In genomic region chr6:31161445-31162340, GRCm38 (mm10) we compare ENCODE assay signal across 28 mouse cellular contexts.
A peak's percentile ranks its signal among the peaks of the same experiment; 100 is the strongest.
DNase-seq lines count a peak whose midpoint lies in the region; ATAC-seq and TF ChIP-seq lines count a peak whose summit lies in the region.
"Had no signal": no experiment of that assay in that cellular context is flagged by ENCODE, and none has a peak within 500 bp of the region (broad histone marks: within the 10 kb centered on the region; RNA-seq: fewer than 3 reads in every experiment).

No protein-coding gene starts in this region.

- no peak overlapping the region for H3K27ac ChIP-seq in forebrain, embryonic 15.5 days (replicated peaks)
- no peak overlapping the region for H3K27ac ChIP-seq in forebrain, embryonic 10.5 days
- H3K27ac ChIP-seq in hindbrain, postnatal 0 days = no peak overlapping the region
- H3K27ac ChIP-seq in hindbrain, embryonic 12.5 days = no peak overlapping the region
- H3K27ac ChIP-seq: embryonic facial prominence, embryonic 12.5 days; kidney, postnatal 0 days; limb, embryonic 10.5 days; limb, embryonic 15.5 days; liver, embryonic 13.5 days; midbrain, embryonic 13.5 days had no signal

- no peaks in the 10 kb centered on the region for H3K36me3 ChIP-seq in forebrain, embryonic 15.5 days
- H3K36me3 ChIP-seq in forebrain, embryonic 10.5 days (replicated peaks) = no peaks in the 10 kb centered on the region
- H3K36me3 ChIP-seq in hindbrain, postnatal 0 days (ENCODE audit: insufficient read depth, low read length) = no peaks in the 10 kb centered on the region
- H3K36me3 ChIP-seq in hindbrain, embryonic 12.5 days = no peaks in the 10 kb centered on the region
- H3K36me3 ChIP-seq: embryonic facial prominence, embryonic 12.5 days; limb, embryonic 10.5 days; limb, embryonic 15.5 days; liver, embryonic 13.5 days; midbrain, embryonic 13.5 days had no signal

- DNase-seq in forebrain, embryonic 10.5 days (ENCODE audit: extremely low spot score, low spot score) = no peak
- DNase-seq in hindbrain, postnatal 0 days (ENCODE audit: low spot score) = peak; percentile 21
- peak; percentile 21 for DNase-seq in retina, postnatal 1 day
- no peak for DNase-seq in retina, embryonic 14.5 days (ENCODE audit: low spot score)
- DNase-seq in adrenal gland, postnatal 25 days = no peak
- DNase-seq: adrenal gland, adult 2 months; cerebellum, adult 8-10 months; gastrocnemius, postnatal 14 days; kidney, adult 8-10 months; kidney, postnatal 4 days; layer of hippocampus, adult 9-11 months; liver, embryonic 13.5 days; lung, embryonic 14.5 days; lung, postnatal 4 days; right cerebral cortex, postnatal 25 days; thymus, adult 2 months; thymus, postnatal 36 days had no signal

- H3K9ac ChIP-seq in forebrain, embryonic 15.5 days (replicated peaks) = no peak overlapping the region
- no peak overlapping the region for H3K9ac ChIP-seq in hindbrain, postnatal 0 days (replicated peaks; ENCODE audit: low read length)
- H3K9ac ChIP-seq in hindbrain, embryonic 12.5 days = no peak overlapping the region
- H3K9ac ChIP-seq: embryonic facial prominence, embryonic 12.5 days; limb, embryonic 15.5 days; liver, embryonic 13.5 days; lung, embryonic 14.5 days; midbrain, embryonic 13.5 days had no signal

- no peak overlapping the region for H3K4me3 ChIP-seq in forebrain, embryonic 15.5 days
- no peak overlapping the region for H3K4me3 ChIP-seq in forebrain, embryonic 10.5 days
- no peak overlapping the region for H3K4me3 ChIP-seq in hindbrain, postnatal 0 days (ENCODE audit: low read length)
- no peak overlapping the region for H3K4me3 ChIP-seq in hindbrain, embryonic 12.5 days
- H3K4me3 ChIP-seq: embryonic facial prominence, embryonic 12.5 days; limb, embryonic 10.5 days; limb, embryonic 15.5 days; liver, embryonic 13.5 days; megakaryocyte, embryonic 14.5 days; midbrain, embryonic 13.5 days had no signal

- H3K4me1 ChIP-seq in forebrain, embryonic 15.5 days = peaks cover 51% of the 10 kb centered on the region
- H3K4me1 ChIP-seq in forebrain, embryonic 10.5 days = peaks cover 30% of the 10 kb centered on the region
- H3K4me1 ChIP-seq in hindbrain, postnatal 0 days (ENCODE audit: insufficient read depth, low read length) = peaks cover 5% of the 10 kb centered on the region; the same call in 1 of the 2 replicates
- peaks cover 8% of the 10 kb centered on the region; the same call in 1 of the 2 replicates for H3K4me1 ChIP-seq in hindbrain, embryonic 12.5 days

- 48% methylated on average over 22 of the region's 22 CpGs for WGBS in forebrain, embryonic 15.5 days
- WGBS in forebrain, embryonic 10.5 days = 86% methylated on average over 22 of the region's 22 CpGs
- WGBS in hindbrain, postnatal 0 days = 43% methylated on average over 22 of the region's 22 CpGs
- 65% methylated on average over 22 of the region's 22 CpGs for WGBS in hindbrain, embryonic 12.5 days

- no peak overlapping the region for H3K4me2 ChIP-seq in forebrain, embryonic 15.5 days (replicated peaks)
- H3K4me2 ChIP-seq in hindbrain, postnatal 0 days (ENCODE audit: low read depth, low read length) = no peak overlapping the region
- no peak overlapping the region for H3K4me2 ChIP-seq in hindbrain, embryonic 12.5 days (replicated peaks)
- H3K4me2 ChIP-seq: embryonic facial prominence, embryonic 12.5 days; heart, embryonic 11.5 days; limb, embryonic 15.5 days; liver, embryonic 13.5 days; lung, embryonic 14.5 days; midbrain, embryonic 13.5 days had no signal

- peak; percentile 12; the same call in 1 of the 2 replicates for TF ChIP-seq CTCF in hindbrain, postnatal 0 days (IDR thresholded peaks at IDR 0.05; ENCODE audit: low read depth)

- peak; percentile 44; the same call in 1 of the 2 replicates for ATAC-seq in forebrain, embryonic 15.5 days (replicated peaks)
- no peak for ATAC-seq in hindbrain, postnatal 0 days
- no peak for ATAC-seq in hindbrain, embryonic 12.5 days (ENCODE audit: low FRiP score)
- ATAC-seq: CD4-positive, CD25-positive, alpha-beta regulatory T cell, adult 4 months; intestine, embryonic 16.5 days; midbrain, embryonic 13.5 days had no signal

- no peaks in the 10 kb centered on the region for H3K9me3 ChIP-seq in forebrain, embryonic 15.5 days
- no peaks in the 10 kb centered on the region for H3K9me3 ChIP-seq in forebrain, embryonic 10.5 days
- no peaks in the 10 kb centered on the region for H3K9me3 ChIP-seq in hindbrain, postnatal 0 days (ENCODE audit: low read length)
- no peaks in the 10 kb centered on the region for H3K9me3 ChIP-seq in hindbrain, embryonic 12.5 days (replicated peaks)
- H3K9me3 ChIP-seq: embryonic facial prominence, embryonic 12.5 days; limb, embryonic 10.5 days; limb, embryonic 15.5 days; liver, embryonic 13.5 days; megakaryocyte, embryonic 14.5 days; midbrain, embryonic 13.5 days had no signal

- H3K27me3 ChIP-seq in forebrain, embryonic 15.5 days = peaks cover 3% of the 10 kb centered on the region; the same call in 1 of the 2 replicates
- H3K27me3 ChIP-seq in forebrain, embryonic 10.5 days (ENCODE audit: poor library complexity, severe bottlenecking) = no peaks in the 10 kb centered on the region
- H3K27me3 ChIP-seq in hindbrain, postnatal 0 days (ENCODE audit: insufficient read depth, low read length) = no peaks in the 10 kb centered on the region
- peaks cover 6% of the 10 kb centered on the region; the same call in 1 of the 2 replicates for H3K27me3 ChIP-seq in hindbrain, embryonic 12.5 days
- H3K27me3 ChIP-seq: embryonic facial prominence, embryonic 12.5 days; megakaryocyte, embryonic 14.5 days; midbrain, embryonic 13.5 days had no signal

Comparison
In these comparisons a context has a peak if more than half of its experiments do, and no peak if none do; other contexts are left out.
1. DNase-seq: peak in hindbrain, postnatal 0 days (single experiment) and retina, postnatal 1 day (single experiment); none in forebrain, embryonic 10.5 days (single experiment), retina, embryonic 14.5 days (single experiment) and adrenal gland, postnatal 25 days (single experiment).